Mouse (Mus musculus): ENCODE measurements around the gene Hoxd12. TPM values are rescaled to one million over a fixed set of nuclear protein-coding genes. Genes with fewer than 3 reads are reported as not detected.

Gene Hoxd12
- polyA plus RNA-seq, 1 experiment from 2014 or later = not detected

DNA sequence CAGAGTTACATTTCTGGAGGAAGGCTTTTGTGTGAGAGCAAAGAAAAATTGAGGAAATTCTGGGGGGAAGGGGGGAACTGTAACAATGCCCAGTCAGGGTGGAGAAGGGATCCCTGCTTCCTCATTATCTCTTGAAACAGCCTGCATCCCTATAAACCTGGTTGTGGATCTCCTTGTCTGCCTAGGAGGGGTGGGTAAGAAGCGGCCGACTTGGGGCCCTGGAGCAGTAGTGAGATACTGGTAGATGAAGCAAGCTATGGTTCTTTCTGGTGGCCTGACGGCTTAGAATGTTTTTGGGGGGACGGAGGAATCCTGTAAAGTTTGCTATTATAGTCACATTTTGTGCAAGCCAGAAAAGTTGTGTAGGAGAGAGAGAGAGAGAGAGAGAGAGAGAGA lies 18.6 kb downstream of the Hoxd12 start:
- no peak for DNase-seq (ENCODE audit: low spot score)

DNA sequence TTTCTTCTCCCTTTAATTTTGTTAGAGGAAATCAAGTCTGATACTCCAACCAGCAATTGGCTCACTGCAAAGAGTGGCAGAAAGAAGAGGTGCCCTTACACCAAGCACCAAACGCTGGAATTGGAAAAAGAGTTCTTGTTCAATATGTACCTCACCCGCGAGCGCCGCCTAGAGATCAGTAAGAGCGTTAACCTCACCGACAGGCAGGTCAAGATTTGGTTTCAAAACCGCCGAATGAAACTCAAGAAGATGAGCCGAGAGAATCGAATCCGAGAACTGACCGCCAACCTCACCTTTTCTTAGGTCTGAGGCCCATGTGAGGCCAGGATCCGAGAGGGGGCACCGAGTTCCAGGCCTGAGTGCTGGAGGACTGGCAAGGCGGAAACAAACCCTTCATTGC lies 19.3 kb downstream of the Hoxd12 start:
- peak; percentile 39 for DNase-seq (ENCODE audit: low spot score)

DNA sequence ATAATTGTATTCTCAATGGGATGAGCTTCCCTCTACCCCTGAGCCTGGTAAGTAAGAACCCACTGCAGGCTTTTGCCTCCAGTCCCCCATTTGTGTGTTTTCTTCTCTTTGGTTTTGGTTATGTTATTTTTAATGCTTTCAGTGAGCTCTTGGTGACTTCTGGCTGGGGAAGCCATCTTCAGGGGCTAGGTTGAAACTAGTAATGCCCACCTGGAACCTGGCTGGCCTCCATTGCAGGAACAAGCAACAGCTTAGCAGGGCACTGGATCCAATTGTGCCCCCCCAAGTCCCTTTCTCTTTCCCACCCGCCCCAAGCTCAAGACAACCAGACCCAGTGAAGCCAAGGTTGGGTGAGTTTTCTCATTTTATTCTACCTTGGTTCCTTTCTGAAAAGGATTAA lies 20.6 kb downstream of the Hoxd12 start:
- DNase-seq (ENCODE audit: low spot score) = no peak

DNA sequence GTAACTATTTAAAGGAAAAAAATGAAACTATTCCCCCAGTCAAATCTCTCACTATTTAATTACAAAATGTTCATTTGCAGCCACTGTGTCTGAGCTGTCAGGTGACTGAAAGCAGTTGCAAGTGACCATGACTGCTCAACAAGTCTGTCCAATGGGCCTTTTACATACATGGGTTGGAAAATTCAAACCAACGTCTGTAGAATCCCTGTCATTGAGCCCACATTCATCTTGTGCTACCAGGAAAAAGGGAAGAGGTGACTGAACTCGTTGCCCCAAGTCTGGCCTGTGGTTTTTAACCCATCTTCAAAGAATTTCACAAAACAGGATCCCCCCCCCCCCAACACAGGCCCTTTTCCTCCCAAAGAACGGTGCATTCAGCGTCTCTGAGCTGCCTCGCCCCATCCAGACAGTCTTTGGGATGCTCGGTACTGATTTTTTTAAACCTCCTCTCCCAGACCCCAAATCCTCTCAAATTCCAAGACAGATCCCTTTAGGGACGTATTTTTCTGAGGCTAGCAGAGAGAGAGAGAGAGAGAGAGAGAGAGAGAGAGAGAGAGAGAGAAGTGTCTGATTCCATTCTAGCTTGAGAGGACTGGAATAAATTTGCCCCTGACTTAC lies 21.1 kb downstream of the Hoxd12 start:
- no peak for DNase-seq (ENCODE audit: low spot score)

DNA sequence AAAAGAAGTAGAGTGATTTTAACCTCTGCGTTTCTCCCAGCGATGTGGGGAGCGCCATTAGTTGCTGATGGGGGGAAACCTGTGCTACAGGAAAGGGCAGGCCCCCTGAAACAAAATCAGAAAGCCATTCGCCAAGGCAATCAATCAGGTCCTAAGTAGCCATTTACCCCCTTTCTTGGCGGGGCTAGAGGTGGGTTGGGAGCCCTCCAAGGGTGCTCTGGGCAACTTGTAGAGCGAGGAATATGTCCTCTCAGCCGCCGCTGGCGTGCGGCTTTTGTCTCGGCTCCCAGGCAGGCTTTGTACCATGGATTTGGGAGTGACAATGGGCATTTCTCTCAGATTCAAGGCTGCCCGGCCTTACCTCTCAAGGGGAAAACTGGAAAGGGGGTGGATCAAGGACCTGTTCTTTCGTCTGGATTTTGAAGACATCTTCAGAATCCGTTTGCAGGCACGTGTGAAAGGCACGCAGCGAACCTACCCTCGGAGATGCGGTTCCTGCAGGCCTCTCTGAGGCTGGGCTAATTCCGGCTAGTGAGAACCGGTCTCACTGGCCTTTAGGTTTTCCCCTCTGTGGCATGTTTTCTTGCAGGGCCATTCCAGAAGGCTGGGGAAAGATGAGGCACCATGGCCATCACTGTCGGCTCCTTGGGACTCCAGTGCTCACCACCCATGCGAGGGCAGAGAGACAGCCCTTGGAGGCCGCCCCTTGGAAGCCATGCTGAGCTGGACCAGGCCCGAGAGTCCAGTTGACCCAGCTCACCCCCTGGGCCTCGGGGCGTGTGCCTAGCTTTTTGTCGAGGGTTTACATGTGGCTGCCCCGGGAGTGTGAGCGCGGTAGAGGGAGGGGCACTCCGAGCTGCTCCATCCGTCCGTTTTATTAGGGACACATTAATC lies 21.9 kb downstream of the Hoxd12 start:
- no peak for DNase-seq (ENCODE audit: low spot score)

DNA sequence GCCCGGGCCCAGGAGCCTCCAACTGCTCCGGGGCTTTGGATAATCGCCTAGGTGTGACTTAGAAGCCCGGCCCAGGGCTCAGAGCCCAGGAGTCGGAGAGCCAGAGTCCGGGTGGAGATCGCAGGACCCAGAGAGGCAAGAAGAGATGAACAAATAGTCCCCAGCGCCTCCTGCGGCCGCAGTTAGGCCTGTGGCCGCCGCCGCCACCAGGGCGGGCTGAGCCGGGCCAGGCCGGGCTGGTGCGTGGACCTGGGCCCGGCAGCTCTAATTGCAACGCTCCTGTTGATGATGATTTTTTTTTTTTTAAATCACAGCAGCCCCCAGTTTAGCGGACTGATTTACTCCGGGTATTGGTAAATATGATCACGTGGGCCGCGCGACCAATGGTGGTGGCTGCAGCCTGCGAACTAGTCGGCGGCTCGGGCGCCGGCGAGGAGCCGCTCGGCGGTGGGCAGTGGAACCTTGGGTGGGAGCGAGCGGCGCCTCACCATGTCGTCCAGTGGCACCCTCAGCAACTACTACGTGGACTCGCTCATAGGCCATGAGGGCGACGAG lies 22.8 kb downstream of the Hoxd12 start, which contains the start of gene Hoxd9:
Gene Hoxd9, plus strand, starts transcription at position 161 of the 555 bp plus-strand sequence.
- DNase-seq (ENCODE audit: low spot score) = no peak

DNA sequence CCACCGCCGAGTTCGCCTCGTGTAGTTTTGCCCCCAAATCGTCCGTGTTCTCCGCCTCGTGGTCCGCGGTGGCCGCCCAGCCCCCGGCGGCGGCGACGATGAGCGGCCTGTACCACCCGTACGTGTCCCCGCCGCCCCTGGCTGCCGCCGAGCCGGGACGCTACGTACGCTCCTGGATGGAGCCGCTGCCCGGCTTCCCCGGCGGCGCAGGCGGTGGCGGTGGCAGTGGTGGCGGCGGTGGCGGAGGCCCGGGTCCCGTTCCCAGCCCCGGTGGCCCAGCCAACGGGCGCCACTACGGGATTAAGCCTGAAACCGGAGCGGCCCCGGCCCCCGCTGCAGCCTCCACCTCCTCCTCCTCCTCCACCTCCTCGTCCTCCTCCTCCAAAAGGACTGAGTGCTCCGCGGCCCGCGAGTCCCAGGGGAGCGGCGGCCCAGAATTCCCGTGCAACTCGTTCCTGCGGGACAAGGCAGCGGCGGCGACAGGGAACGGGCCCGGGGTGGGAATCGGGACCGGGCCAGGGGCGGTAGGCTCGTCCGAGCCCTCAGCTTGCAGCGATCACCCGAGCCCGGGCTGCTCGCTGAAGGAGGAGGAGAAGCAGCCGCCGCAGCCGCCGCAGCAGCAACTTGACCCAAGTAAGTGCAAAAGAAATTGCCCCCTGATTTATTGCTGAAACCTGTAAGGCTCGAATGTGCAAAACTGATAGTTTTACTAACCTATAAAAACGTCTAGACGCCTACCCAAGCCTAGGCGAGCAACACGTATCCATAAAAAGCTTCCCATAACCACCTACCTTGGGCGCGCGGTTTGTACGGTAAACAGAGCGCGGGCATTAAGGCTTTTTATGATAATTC lies 23.6 kb downstream of the Hoxd12 start:
- no peak for DNase-seq (ENCODE audit: low spot score)

DNA sequence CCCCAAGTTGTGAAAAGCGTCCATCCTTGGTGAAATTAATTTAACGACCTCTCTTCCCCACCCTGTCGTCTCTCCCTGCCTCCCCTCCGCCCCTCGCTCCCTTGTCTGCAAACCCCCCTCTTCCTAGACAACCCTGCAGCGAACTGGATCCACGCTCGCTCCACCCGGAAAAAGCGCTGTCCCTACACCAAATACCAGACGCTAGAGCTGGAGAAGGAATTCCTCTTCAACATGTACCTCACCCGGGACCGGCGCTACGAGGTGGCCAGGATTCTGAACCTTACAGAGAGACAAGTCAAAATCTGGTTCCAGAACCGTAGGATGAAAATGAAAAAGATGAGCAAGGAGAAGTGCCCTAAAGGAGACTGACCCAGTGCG lies 24.2 kb downstream of the Hoxd12 start:
- DNase-seq (ENCODE audit: low spot score) = no peak

DNA sequence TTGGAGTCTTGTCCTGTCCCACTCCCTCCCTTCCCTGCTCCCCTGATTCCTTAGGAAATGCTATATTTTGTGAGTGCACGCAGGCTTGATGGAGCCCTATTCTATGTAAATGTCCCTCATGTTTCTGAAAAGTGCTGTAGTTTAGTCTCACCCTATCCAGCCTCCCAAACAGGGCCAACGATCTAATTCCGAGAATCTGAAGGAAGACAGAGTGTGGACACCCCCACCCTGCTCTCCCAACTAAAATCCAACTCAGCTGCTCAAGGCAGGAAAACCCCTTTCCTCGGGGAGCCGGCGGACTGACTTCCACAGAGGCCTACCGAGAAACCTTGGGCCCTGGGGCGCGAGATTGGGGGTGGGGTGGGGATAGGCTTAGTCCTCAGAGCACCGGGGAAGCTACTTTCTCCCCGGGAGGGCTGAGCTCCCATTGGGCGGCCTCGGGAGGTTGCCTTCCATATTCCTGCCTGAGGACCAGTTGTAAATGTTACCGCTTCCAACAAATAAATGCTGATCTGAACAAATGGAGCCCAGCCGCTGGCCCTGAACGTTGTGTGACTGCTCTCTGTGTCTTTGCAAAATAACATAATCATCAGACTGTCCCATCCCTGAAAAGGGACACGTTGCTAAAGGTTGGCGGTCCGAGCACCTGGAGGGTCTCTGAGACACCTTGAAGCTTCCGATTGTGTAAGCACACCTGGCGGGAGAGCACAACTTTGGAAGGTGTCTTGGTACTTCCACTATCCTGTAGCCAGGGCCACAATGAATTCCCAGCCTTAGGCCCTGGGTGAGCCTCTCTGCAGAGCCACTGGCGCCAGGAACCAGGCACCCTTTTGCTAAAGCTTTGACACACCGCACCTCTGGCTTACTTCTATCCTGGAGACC lies 25.1 kb downstream of the Hoxd12 start:
- no peak for DNase-seq (ENCODE audit: low spot score)

DNA sequence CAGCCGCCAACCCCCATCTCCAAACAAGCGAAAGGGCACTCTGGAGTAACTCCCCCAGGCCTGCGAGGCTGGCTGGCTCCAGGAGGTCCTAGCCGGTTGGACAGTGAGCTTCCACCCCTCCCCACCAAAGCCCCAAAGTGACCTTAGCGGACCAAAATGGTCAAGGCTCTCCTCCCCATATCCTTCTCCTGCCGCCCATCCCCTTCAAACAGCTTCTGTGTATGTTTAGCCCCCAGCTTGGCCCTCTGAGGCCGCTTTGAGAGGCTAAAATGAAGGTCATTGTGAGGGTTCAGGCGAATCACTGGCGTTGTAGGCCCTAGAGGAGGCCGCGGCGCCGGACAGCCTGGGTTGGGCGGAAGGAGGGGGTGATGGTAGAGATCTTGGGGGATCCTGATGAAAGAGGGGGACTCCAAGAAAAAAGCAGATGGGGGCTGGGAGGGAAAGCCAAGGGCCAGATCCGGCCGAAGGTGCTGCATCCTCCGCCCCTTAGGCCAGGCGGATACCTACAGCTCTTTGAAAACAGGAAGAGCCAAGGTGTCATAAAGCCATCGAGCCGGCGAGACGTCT lies 25.8 kb downstream of the Hoxd12 start:
- DNase-seq (ENCODE audit: low spot score) = no peak

DNA sequence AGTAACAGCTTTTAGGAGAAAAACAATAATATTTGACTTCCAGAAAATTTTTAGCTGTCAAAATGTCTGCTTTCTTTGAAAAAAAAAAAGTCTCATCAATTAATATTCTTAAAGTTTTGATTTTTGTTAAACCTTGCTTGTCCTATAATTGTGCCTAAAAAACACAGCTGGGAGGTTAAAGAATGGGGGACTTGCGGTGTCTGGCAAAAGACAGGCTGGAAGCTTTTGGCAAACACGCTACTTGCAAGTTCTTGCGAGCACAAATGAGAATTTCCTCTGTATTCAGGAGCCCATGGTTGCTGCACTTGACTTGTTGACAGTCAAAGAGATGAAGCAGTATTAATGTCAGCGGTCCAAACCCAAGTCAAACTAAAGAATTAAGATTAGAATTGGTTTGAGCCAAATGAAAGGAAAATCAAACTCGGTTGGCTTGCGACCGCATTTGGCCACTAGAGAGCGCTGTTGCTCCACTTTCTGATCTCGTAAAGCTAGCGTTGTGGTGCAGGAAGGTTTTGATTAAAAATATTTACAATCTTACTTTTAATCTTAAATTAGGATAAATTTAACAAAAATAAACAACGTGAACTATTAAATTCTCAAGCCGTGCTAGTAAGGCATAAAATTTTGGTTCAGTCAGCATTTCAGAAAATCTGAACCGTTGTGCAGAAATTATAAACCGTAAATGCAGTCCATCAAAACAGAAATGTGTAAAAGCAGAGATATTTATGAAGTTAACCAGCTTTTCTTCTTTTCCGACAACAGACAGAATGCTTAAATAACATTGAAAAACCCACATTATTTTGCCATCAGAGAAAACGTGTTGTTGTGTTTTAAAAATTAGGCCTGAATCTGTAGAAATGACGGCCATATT lies 27.4 kb downstream of the Hoxd12 start:
- DNase-seq (ENCODE audit: low spot score) = peak; percentile 67

DNA sequence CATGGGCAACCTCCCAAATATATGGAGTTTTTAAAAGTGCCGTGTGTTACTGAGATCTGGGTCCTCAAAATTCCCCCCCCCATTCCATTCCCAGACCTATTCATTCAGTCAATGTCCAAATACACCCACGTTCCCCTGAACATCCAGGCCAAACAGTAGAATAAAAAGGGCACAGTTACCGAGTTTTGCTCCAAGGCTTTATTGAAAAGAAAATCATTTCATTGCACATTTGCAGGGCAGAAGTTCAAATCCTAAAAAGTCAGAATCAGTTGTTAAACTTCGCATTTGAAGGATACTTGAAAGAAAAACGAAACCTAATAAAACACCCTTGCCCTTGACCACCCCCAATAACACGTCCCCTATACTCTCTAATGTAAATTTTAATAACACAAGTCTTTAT lies 28.0 kb downstream of the Hoxd12 start:
- DNase-seq (ENCODE audit: low spot score) = no peak

DNA sequence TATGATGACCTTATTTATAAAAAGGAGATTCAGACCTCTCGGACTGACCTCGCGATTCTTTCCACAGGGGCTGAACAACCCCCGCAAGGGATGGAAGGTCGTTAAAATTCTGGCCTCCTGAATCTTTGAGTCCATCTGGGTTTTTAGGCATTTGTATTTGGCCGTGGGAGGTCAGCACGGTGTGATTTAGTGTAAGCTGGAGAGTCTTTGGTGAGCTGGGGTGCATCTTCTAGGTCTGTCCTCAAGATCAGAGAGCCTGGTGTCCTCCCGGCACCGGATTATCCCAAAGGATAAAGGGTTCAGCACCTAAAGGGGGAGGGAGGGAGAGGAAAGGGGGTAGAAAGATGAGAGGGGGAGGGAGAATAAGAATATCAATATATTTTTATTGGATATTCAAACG lies 28.5 kb downstream of the Hoxd12 start:
- DNase-seq (ENCODE audit: low spot score) = no peak

DNA sequence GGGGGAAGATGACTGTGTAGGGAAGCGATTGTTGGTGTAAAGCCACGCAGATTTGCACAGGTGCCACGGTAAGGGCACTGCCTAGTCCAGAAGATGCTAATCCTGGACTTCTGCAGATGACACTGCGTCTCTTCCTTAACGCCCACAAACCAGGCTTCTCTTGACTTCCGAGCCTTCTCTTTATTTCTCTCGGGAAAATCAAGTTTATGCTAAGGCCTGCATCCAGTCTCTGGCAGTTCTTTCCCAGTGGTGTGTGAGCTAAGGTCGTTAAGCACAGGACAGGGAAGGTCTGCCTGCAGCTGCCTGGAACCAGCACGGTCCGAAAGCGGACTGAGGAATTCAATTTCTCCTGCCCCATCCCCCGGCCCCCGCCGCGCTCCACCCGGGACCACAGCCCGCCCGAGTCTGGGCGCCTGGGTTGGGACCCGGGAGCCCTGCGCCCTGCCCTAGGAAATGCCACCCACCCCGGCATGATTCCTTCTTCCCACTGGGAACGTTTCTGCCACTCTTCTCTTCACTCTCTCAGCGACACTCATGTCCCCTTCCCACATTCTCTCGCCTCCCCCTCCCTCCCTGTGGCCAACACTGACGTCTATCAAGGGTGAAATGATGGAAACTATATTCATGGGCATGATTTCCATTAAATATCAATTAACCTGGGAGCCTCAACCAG lies 29.0 kb downstream of the Hoxd12 start:
- no peak for DNase-seq (ENCODE audit: low spot score)

DNA sequence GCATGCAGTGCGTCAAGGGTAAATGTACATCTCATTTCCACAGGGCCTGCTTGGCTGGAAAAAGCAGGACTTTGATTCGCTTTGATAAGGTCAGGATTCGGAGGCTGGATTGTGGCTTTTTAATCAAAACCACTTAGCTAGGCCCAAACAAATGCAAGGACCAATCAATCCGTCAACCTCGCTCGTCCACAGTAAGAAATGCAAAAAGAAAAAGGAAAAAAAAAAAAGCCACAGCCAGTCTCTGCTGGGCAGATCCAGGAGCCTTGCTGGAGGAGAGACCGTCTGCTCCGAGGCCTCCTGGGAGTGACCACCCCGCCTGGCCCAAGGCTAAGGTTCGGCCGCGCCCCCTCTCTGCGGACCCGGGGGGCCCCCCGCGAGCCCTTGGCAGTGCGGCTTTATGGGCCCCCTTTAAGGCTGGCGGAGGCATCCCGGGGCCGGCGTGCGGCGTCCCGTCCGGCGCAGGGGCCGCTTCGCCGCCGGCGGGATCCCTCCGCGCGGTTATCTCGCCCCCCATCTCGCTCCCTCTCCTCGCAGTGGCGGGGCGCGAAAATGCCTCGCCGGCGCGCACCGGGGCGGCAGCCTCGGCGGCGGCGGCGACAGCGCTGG lies 29.7 kb downstream of the Hoxd12 start, which contains the start of gene Hoxd8:
Gene Hoxd8, plus strand, starts transcription at position 223 of the 606 bp plus-strand sequence.
- no peak for DNase-seq (ENCODE audit: low spot score)

DNA sequence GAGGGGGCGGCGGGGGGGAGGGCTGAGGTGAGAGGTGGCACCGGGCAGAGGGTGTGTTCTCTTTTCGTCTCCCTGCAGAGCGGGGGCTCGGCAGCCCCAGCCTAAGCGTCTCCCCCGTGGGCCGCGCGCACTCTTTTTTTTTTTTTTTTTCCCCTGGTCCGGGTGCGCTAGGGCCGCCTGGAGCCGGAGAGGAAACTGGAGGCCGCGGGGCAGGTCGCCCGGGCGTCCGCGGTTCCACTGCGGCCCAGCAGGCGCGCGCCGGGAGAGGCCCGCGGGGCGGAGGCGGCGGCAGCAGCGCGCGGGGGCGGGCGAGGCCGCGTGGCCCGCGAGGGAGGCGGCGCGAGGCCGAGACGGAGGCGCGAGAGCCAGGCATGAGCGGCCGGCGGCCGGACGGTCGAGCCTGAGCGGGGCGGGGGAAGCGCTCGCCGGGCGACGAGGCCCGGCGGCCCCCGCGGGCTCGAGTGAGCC lies 30.2 kb downstream of the Hoxd12 start:
- DNase-seq (ENCODE audit: low spot score) = no peak

DNA sequence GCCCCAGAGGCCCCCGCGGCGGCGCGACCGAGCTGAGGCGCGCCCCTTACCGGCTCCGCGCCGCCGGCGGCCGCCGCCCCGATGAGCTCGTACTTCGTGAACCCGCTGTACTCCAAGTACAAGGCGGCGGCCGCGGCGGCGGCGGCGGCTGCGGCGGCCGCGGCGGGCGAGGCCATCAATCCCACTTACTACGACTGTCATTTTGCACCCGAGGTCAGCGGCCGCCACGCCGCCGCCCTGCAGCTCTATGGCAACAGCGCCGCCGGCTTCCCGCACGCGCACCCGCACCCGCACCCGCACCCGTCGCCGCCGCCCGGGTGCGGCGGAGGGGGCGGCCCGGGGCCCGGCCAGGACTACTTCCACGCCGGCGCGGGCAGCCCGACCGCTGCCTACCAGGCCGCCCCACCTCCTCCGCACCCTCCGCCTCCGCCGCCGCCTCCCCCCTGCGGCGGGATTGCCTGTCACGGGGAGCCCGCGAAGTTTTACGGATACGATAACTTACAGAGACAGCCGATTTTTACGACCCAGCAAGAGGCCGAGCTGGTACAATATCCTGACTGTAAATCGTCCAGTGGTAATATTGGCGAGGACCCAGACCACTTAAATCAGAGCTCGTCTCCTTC lies 30.8 kb downstream of the Hoxd12 start:
- DNase-seq (ENCODE audit: low spot score) = no peak
